Mouse (Mus musculus) G1E (cell line): Measurements from ENCODE around the gene Gskip. TPM values are rescaled to one million over a fixed set of nuclear protein-coding genes. Genes with fewer than 3 reads are reported as not detected.

Experiments used
- ATAC-seq: 2 replicates; pipeline ENCODE4 v1.8.0; 2016; ENCODE audit warnings: mild to moderate bottlenecking; ENCODE audit not compliant: insufficient number of reproducible peaks, poor library complexity, low FRiP score, severe bottlenecking; ENCODE audit errors: extremely low read depth
- DNase-seq: peaks from one replicate; pipeline ENCODE4 v3.0.0; 2012; ENCODE audit warnings: low spot score
- H3K27me3 ChIP-seq: 2 replicates; pipeline ENCODE4 v1.6.1; 2012; ENCODE audit warnings: mild to moderate bottlenecking, low read length, inconsistent platforms; ENCODE audit not compliant: insufficient read depth
- H3K36me3 ChIP-seq: replicated peaks from 2 replicates; pipeline ENCODE3; 2012; ENCODE audit warnings: mild to moderate bottlenecking, inconsistent platforms
- H3K4me1 ChIP-seq: 2 replicates; pipeline ENCODE4 v1.6.1; 2012; ENCODE audit warnings: low read depth, low read length, inconsistent platforms, mixed read lengths; ENCODE audit not compliant: insufficient read depth
- H3K4me3 ChIP-seq: 2 replicates; pipeline ENCODE4 v1.5.1; 2012; ENCODE audit warnings: low read depth, mild to moderate bottlenecking, inconsistent platforms, low read length, moderate library complexity, mixed read lengths
- H3K9me3 ChIP-seq: replicated peaks from 2 replicates; pipeline ENCODE4 v1.6.1; 2012; ENCODE audit warnings: inconsistent platforms
- CTCF ChIP-seq: IDR thresholded peaks from 2 replicates; pipeline ENCODE4 v1.5.1; 2012; ENCODE audit warnings: low read depth, low read length, inconsistent platforms, mixed read lengths
- GATA1 ChIP-seq: IDR thresholded peaks from 2 replicates; pipeline ENCODE4 v1.6.1; 2012; ENCODE audit warnings: borderline replicate concordance, low read length, inconsistent platforms, mixed read lengths
- GATA2 ChIP-seq: IDR thresholded peaks from 2 replicates; pipeline ENCODE4 v1.6.1; 2012; ENCODE audit warnings: low read depth, low read length, inconsistent platforms, borderline replicate concordance
- POLR2AphosphoS5 ChIP-seq: IDR thresholded peaks from 2 replicates; pipeline ENCODE4 v1.6.1; 2012; ENCODE audit warnings: low read depth, low read length, inconsistent platforms; ENCODE audit not compliant: insufficient replicate concordance
- TAL1 ChIP-seq: conservative IDR thresholded peaks from 2 replicates; pipeline ENCODE4 v1.6.1; 2012; ENCODE audit warnings: low read depth, low read length, inconsistent platforms, mixed read lengths
- polyA plus RNA-seq: library from polyadenylated mRNA; stranded (reverse); fragments of >175 nt; gene quantifications from 2 replicates; pipeline ENCODE4 v1.2.3, GENCODE M21; 2012
- total RNA-seq, 2 experiments: library from RNA; stranded (forward) in 1 of 2; stranded (reverse) in 1 of 2; fragments of 200-1000 nt in 1 of 2; fragments of >200 nt in 1 of 2; fragmentation: Nextera tagmentation in 1 of 2; gene quantifications; 2 replicates each; pipeline ENCODE4 v1.2.3; 2014 to 2017

The Gskip gene
- total and polyA plus RNA-seq, 3 experiments: 2.9 to 37.2 (median 34.6) TPM

- peaks cover 38% of the 10 kb centered on the region for H3K4me1 ChIP-seq
- H3K4me3 ChIP-seq: no peak overlapping the region
- ATAC-seq (0 out of 2 replicates have a peak, but pooled peaks have one; percentile 6), DNase-seq (no peak)
- H3K36me3 ChIP-seq: peaks cover 65% of the 10 kb centered on the region
- TF ChIP-seq TAL1 (no peak), GATA1 (no peak), POLR2AphosphoS5 (no peak), CTCF (no peak), GATA2 (no peak)
- H3K9me3 ChIP-seq: peaks cover 5% of the 10 kb centered on the region; the same call in 1 of the 2 replicates
- no peaks in the 10 kb centered on the region for H3K27me3 ChIP-seq
These were observed 4.8 kb downstream of the Gskip start for GRCm38 (mm10) chr12:105689435-105689834.

DNA sequence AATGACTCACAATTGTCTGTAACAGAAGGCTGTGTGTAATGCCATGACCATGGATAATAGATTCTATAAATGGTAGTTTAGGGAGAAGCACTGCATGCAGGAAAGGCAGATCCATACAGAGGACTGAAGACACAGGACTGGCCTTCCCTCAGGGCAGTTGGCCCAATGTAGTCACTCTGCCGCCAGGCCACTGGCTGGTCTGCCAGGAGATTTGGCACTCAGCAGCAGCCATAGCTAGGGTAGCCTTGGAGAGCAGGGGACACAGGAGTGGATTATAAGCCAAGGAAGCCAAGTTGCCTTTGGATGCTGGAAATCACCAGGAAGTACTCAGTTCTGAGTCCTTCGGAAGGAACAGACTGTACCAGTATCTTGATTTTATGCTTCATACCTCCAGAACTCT is 9.4 kb downstream of the Gskip start:
- ATAC-seq: no peak
- Histone ChIP-seq H3K4me3 (no peak overlapping the region), H3K9me3 (peaks cover 5% of the 10 kb centered on the region; the same call in 1 of the 2 replicates), H3K36me3 (peaks cover 67% of the 10 kb centered on the region), H3K4me1 (peaks cover 20% of the 10 kb centered on the region), H3K27me3 (no peaks in the 10 kb centered on the region)
- no peak for DNase-seq
- TF ChIP-seq GATA1 (no peak), GATA2 (no peak), TAL1 (no peak), CTCF (no peak), POLR2AphosphoS5 (no peak)

GRCm38 (mm10) chr12:105695848-105696247 is 11.2 kb downstream of the Gskip start:
- H3K27me3 ChIP-seq: no peaks in the 10 kb centered on the region
- H3K9me3 ChIP-seq: peaks cover 5% of the 10 kb centered on the region; the same call in 1 of the 2 replicates
- H3K4me3 ChIP-seq: no peak overlapping the region
- DNase-seq (no peak), ATAC-seq (no peak)
- H3K4me1 ChIP-seq: peaks cover 11% of the 10 kb centered on the region
- H3K36me3 ChIP-seq: peaks cover 67% of the 10 kb centered on the region
- TF ChIP-seq CTCF: no peak
- no peak for TF ChIP-seq GATA1
- TF ChIP-seq TAL1: no peak
- TF ChIP-seq GATA2: no peak

DNA sequence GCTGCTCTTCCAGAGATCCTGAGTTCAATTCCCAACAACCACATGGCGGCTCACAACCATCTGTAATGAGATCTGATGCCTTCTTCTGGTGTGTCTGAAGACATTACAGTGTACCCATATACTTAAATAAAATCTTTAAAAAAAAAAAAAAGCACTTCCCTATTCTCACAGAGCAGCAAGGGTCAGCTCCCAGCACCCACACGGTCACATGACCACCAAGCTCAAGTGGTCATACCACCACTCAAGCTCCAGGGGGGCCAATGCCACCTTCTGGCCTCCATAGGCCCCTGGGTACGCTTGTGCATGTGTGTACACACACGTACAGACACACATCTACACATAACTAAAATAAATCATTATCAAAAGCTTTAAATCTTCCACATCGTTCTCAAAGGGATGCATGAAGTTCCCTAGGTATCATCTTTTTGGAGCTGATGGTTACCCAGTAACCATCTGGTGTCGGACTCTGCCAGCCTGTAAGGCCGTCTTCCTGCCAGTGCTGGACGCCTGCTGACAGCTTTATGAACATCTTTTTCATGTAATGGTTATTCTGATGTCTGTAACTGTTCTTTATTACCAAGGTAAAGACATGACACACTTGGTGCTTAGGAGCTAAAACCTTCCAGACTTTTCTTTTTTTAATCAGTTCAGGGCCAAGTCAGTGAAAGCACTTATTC is 12.6 kb downstream of the Gskip start:
- Histone ChIP-seq H3K36me3 (peaks cover 66% of the 10 kb centered on the region), H3K9me3 (peaks cover 5% of the 10 kb centered on the region; the same call in 1 of the 2 replicates), H3K27me3 (no peaks in the 10 kb centered on the region), H3K4me3 (no peak overlapping the region), H3K4me1 (peaks cover 11% of the 10 kb centered on the region)
- no peak for DNase-seq
- no peak for ATAC-seq
- TF ChIP-seq GATA1: no peak
- TF ChIP-seq TAL1: no peak
- no peak for TF ChIP-seq CTCF
- no peak for TF ChIP-seq POLR2AphosphoS5
- TF ChIP-seq GATA2: no peak

DNA sequence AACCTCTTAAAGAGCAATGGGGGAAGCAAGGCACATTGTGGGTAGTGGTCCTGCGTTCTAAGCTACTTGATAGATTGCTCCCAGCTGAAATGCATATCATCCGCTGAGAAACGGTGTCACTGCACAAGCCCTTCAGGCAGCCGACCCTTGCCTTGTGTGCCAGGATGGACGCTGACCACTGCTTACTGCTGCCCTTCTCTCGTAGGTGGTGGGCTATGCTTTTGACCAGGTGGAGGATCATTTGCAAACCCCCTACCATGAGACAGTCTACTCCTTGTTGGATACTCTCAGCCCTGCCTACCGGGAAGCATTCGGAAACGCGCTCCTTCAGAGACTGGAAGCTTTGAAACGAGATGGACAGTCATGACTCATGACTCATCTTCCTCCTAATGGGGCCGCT is 15.8 kb downstream of the Gskip start:
- no peak for DNase-seq
- H3K27me3 ChIP-seq: no peaks in the 10 kb centered on the region
- ATAC-seq: no peak
- peaks cover 55% of the 10 kb centered on the region for H3K36me3 ChIP-seq
- H3K4me1 ChIP-seq: peaks cover 19% of the 10 kb centered on the region
- no peaks in the 10 kb centered on the region for H3K9me3 ChIP-seq
- H3K4me3 ChIP-seq: no peak overlapping the region
- TF ChIP-seq TAL1 (no peak), GATA1 (no peak), POLR2AphosphoS5 (peak; percentile 60; the same call in 1 of the 2 replicates), CTCF (no peak), GATA2 (no peak)

DNA sequence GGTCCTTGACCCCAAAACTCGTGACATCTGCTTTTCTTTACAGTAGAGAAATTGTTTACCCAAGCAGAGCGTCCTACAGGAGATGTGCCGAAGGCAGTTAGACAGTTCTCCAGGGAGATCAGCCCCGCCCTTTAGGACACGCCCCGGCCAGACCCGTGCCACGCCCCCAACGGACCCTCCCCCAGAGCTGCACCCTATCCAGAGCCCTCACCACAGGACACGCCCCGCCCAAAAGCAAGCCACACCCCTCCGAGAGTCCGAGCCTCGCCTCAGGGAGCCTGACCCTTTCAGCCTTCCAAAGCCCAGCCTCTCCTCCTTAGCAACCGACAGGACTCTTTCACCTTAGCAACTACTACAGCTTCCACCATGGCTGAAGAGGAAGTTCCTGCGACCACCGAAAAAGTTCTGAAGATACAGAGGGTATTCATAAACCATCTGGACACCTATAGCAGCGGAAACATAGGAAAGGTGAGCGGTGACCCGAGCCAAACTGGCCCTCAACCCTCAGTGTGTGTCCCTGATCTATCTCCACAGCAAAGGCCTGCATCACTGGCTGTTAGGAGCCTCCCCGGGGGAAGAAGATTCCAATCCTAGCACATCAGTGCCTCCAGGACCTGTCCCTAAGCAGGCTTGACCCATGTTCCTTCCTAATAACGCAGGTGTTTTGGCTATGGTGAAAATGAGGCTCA is 21.3 kb downstream of the Gskip start, which contains the start of gene Ak7:
Ak7 (plus strand) TSS at position 178 of the 689 bp plus-strand sequence.
- Histone ChIP-seq H3K4me1 (peaks cover 22% of the 10 kb centered on the region), H3K27me3 (peaks cover 13% of the 10 kb centered on the region), H3K9me3 (no peaks in the 10 kb centered on the region), H3K4me3 (peak within 1 kb of the TSS; percentile 34; the same call in 1 of the 2 replicates), H3K36me3 (peaks cover 16% of the 10 kb centered on the region)
- ATAC-seq (peak; percentile 92), DNase-seq (peak; percentile 72)
- no peak for TF ChIP-seq GATA1
- TF ChIP-seq CTCF: no peak
- TF ChIP-seq POLR2AphosphoS5: no peak
- TF ChIP-seq GATA2: no peak
- no peak for TF ChIP-seq TAL1
